Mouse (Mus musculus) kidney, postnatal 36 days (tissue): Measurements from ENCODE around the gene Dbp.
A peak's percentile ranks its signal among the peaks of the same experiment; 100 is the strongest.

Source experiments
- DNase-seq, 2 experiments: peaks; one replicate each; pipeline ENCODE4 v3.0.0; 2021 to 2022; ENCODE audit warnings: mixed read lengths in 2 of 2

Gene Dbp

GRCm38 (mm10) chr7:45695098-45695497 is 9.8 kb upstream of the Dbp start:
- DNase-seq = no peak

- DNase-seq = no peak
Observed at GRCm38 (mm10) chr7:45697894-45698293, 7.0 kb upstream of the Dbp start.

- no peak for DNase-seq
Observed at GRCm38 (mm10) chr7:45699523-45700141, 5.3 kb upstream of the Dbp start, which contains the start of gene Car11. Gene Car11 (plus strand): TSS chr7:45699843.

GRCm38 (mm10) chr7:45700301-45701015 is 4.4 kb upstream of the Dbp start:
- peak; percentile 89 to 92 for DNase-seq

- DNase-seq = no peak
Observed at GRCm38 (mm10) chr7:45701072-45701471, 3.8 kb upstream of the Dbp start.

- no peak for DNase-seq
Observed at GRCm38 (mm10) chr7:45701607-45702006, 3.3 kb upstream of the Dbp start.

GRCm38 (mm10) chr7:45702316-45702715 is 2.6 kb upstream of the Dbp start:
- no peak for DNase-seq

GRCm38 (mm10) chr7:45702809-45703520 is 1.9 kb upstream of the Dbp start:
- DNase-seq = no peak

GRCm38 (mm10) chr7:45703521-45704033 is 1.3 kb upstream of the Dbp start:
- DNase-seq = no peak

GRCm38 (mm10) chr7:45704046-45704559 is 785 bp upstream of the Dbp start:
- DNase-seq = peak; percentile 69 to 81

GRCm38 (mm10) chr7:45705443-45705864 is 566 bp downstream of the Dbp start:
- no peak for DNase-seq

GRCm38 (mm10) chr7:45705873-45706281 is 989 bp downstream of the Dbp start:
- peak; percentile 94 to 95 for DNase-seq

GRCm38 (mm10) chr7:45706721-45707241 is 1.9 kb downstream of the Dbp start:
- DNase-seq = peak; percentile 89 to 94

GRCm38 (mm10) chr7:45707375-45707967 is 2.6 kb downstream of the Dbp start:
- peak; percentile 99 for DNase-seq

- peak; percentile 79 to 90 for DNase-seq
Observed at GRCm38 (mm10) chr7:45708221-45708761, 3.4 kb downstream of the Dbp start.

GRCm38 (mm10) chr7:45709036-45709435 is 4.1 kb downstream of the Dbp start:
- peak in 1 of 2 experiments; percentile 40 for DNase-seq

GRCm38 (mm10) chr7:45709677-45710355 is 4.9 kb downstream of the Dbp start:
- peak in 1 of 2 experiments; percentile 43 for DNase-seq

- peak in 1 of 2 experiments; percentile 51 for DNase-seq
Observed at GRCm38 (mm10) chr7:45710477-45711191, 5.7 kb downstream of the Dbp start.

- DNase-seq = peak in 1 of 2 experiments; percentile 30
Observed at GRCm38 (mm10) chr7:45711316-45712021, 6.6 kb downstream of the Dbp start.
